Comparison of ENCODE assay signal across 11 mouse cellular contexts in genomic region chr1:74103654-74104353, GRCm38 (mm10). TPM values are rescaled to one million over a fixed set of nuclear protein-coding genes. Genes with fewer than 3 reads are reported as not detected.
DNase-seq lines count a peak whose midpoint lies in the region; ATAC-seq lines count a peak whose summit lies in the region.
"Had no signal": no experiment of that assay in that cellular context is flagged by ENCODE, and none has a peak within 500 bp of the region (broad histone marks: within the 10 kb centered on the region; RNA-seq: fewer than 3 reads in every experiment).

No protein-coding gene starts in this region.

- no peak for DNase-seq in heart, adult 11 months
- peak; percentile 72 for DNase-seq in embryo, embryonic 11 days
- peak; percentile 71 for DNase-seq in heart, postnatal 4 days
- no peak for DNase-seq in gastrocnemius, adult 18-20 months (ENCODE audit: low spot score)
- DNase-seq: kidney, postnatal 4 days; lung, postnatal 4 days had no signal

- peaks cover 28 to 44% of the 10 kb centered on the region in 2 experiments for H3K4me1 ChIP-seq in heart, embryonic 14.5 days (ENCODE audit: control insufficient read depth in 2 of 2, insufficient read depth in 2 of 2, low read length in 2 of 2)
- H3K4me1 ChIP-seq in midbrain, embryonic 16.5 days (ENCODE audit: control insufficient read depth, insufficient read depth, low read length) = peaks cover 8% of the 10 kb centered on the region

- H3K9me3 ChIP-seq in heart, embryonic 14.5 days (ENCODE audit: control insufficient read depth, low read length) = no peaks in the 10 kb centered on the region
- H3K9me3 ChIP-seq in midbrain, embryonic 16.5 days (replicated peaks; ENCODE audit: control insufficient read depth, low read length, poor library complexity, severe bottlenecking) = no peaks in the 10 kb centered on the region

- peak overlapping the region in 1 of 2 experiments; percentile 34; a peak in 2 of 4 replicates for H3K27ac ChIP-seq in heart, embryonic 14.5 days (replicated peaks in 1 of 2; ENCODE audit: control insufficient read depth in 1 of 2, insufficient read depth in 1 of 2, low read depth in 2 of 2, low read length in 2 of 2)
- H3K27ac ChIP-seq in midbrain, embryonic 16.5 days (ENCODE audit: low read length) = peak overlapping the region; percentile 60

- peaks cover 9% of the 10 kb centered on the region for H3K27me3 ChIP-seq in heart, embryonic 14.5 days (ENCODE audit: control insufficient read depth, insufficient read depth, low read length)
- H3K27me3 ChIP-seq in midbrain, embryonic 16.5 days (ENCODE audit: control insufficient read depth, insufficient read depth, low read depth, low read length) = peaks cover 10% of the 10 kb centered on the region

- H3K4me2 ChIP-seq in heart, embryonic 14.5 days (ENCODE audit: low read length) = no peak overlapping the region
- no peak overlapping the region for H3K4me2 ChIP-seq in midbrain, embryonic 16.5 days (ENCODE audit: low read length)

- 0 out of 2 replicates have a peak overlapping the region, but pooled peaks have one; percentile 2 for H3K9ac ChIP-seq in heart, embryonic 14.5 days (ENCODE audit: low read length)
- H3K9ac ChIP-seq in midbrain, embryonic 16.5 days (ENCODE audit: low read depth, low read length) = no peak overlapping the region

- no peaks in the 10 kb centered on the region for H3K36me3 ChIP-seq in heart, embryonic 14.5 days (ENCODE audit: control insufficient read depth, insufficient read depth, low read length)
- H3K36me3 ChIP-seq in midbrain, embryonic 16.5 days (ENCODE audit: control insufficient read depth, insufficient read depth, low read length) = no peaks in the 10 kb centered on the region

- H3K4me3 ChIP-seq in heart, embryonic 14.5 days (ENCODE audit: control insufficient read depth in 1 of 2, insufficient read depth in 1 of 2, low read depth in 1 of 2, low read length in 2 of 2) = no peak overlapping the region
- H3K4me3 ChIP-seq in midbrain, embryonic 16.5 days (ENCODE audit: low read depth, low read length) = no peak overlapping the region

- WGBS in heart, embryonic 14.5 days = 34% methylated on average over 6 of the region's 6 CpGs
- 5% methylated on average over 6 of the region's 6 CpGs for WGBS in midbrain, embryonic 16.5 days

- ATAC-seq in heart, embryonic 14.5 days (ENCODE audit: insufficient number of reproducible peaks, insufficient read depth, low FRiP score, low read depth) = no peak
- peak; percentile 76 for ATAC-seq in midbrain, embryonic 16.5 days
- no peak for ATAC-seq in inflammation-experienced regulatory T-cells, adult 6 months
- no peak for ATAC-seq in monocyte, adult 5-6 weeks (replicated peaks; ENCODE audit: insufficient number of reproducible peaks, low FRiP score, low TSS enrichment, poor library complexity, severe bottlenecking)

RNA-seq across cellular contexts. Expression of gene Tns1, which starts 20.4 kb away (rescaled TPM):
- polyA plus RNA-seq in heart, embryonic 14.5 days (2014; fragmentation: Nextera tagmentation; extraction: Ambion mirVana) = 125 and 142 TPM in 2 replicates
- 100 to 1,000 TPM; 463 to 468 TPM for total RNA-seq in heart, postnatal 4 days (2021)
- polyA plus RNA-seq in midbrain, embryonic 16.5 days (2015; fragmentation: Nextera tagmentation; extraction: Ambion mirVana) = 8.2 and 11.8 TPM in 2 replicates
- 100 to 1,000 TPM; 226 to 298 TPM for total RNA-seq in gastrocnemius, adult 18-20 months (2021)
- 10 to 100 TPM in 2 of 3 experiments, 1 to 10 TPM in 1; 9.1 to 16.3 (median 15.5) TPM for polyA plus RNA-seq in inflammation-experienced regulatory T-cells, adult 6 months (2017; shearing (Covaris generic))
- 1.9 to 2.9 TPM (median 2.0 TPM) in 3 replicates for total RNA-seq in monocyte, adult 5-6 weeks (2017)

RNA-seq across cellular contexts. Expression of gene Rufy4, which starts 21.5 kb away (rescaled TPM):
- polyA plus RNA-seq in heart, embryonic 14.5 days (2014; fragmentation: Nextera tagmentation; extraction: Ambion mirVana) = 0.22 and 0.39 TPM in 2 replicates
- total RNA-seq in heart, postnatal 4 days (2021) = 1 to 10 TPM; 1.1 to 1.2 TPM
- 0.17 and 0.49 TPM in 2 replicates for polyA plus RNA-seq in midbrain, embryonic 16.5 days (2015; fragmentation: Nextera tagmentation; extraction: Ambion mirVana)
- under 1 TPM; 0.09 to 0.11 TPM for total RNA-seq in gastrocnemius, adult 18-20 months (2021)
- polyA plus RNA-seq in inflammation-experienced regulatory T-cells, adult 6 months (2017; shearing (Covaris generic)) = not detected
- 2.6 TPM in 1 of 3 replicates, not detected in the others for total RNA-seq in monocyte, adult 5-6 weeks (2017)
- total RNA-seq: CH12.LX had no signal

RNA-seq across cellular contexts. Expression of gene Cxcr2, which starts 50.0 kb away (rescaled TPM):
- polyA plus RNA-seq in heart, embryonic 14.5 days (2014; fragmentation: Nextera tagmentation; extraction: Ambion mirVana) = 0.08 TPM in 1 of 2 replicates, not detected in the other
- total RNA-seq in heart, postnatal 4 days (2021) = under 1 TPM; 0.11 to 0.17 TPM
- polyA plus RNA-seq in midbrain, embryonic 16.5 days (2015; fragmentation: Nextera tagmentation; extraction: Ambion mirVana) = 0.08 and 0.09 TPM in 2 replicates
- not detected for total RNA-seq in gastrocnemius, adult 18-20 months (2021)
- polyA plus RNA-seq in inflammation-experienced regulatory T-cells, adult 6 months (2017; shearing (Covaris generic)) = under 1 TPM in 1 of 3 experiments, not detected in 2; 0.16 TPM
- 3.5 to 10.4 TPM (median 7.4 TPM) in 3 replicates for total RNA-seq in monocyte, adult 5-6 weeks (2017)

Comparison
In these comparisons a context has a peak if more than half of its experiments do, and no peak if none do; other contexts are left out.
1. DNase-seq: peak in embryo, embryonic 11 days (single experiment) and heart, postnatal 4 days (single experiment); none in heart, adult 11 months (single experiment) and gastrocnemius, adult 18-20 months (single experiment).
2. RNA of gene Tns1, which starts 20.4 kb away (total RNA-seq): 463 to 468 TPM in heart, postnatal 4 days and 226 to 298 TPM in gastrocnemius, adult 18-20 months; 1.9 to 2.9 TPM in monocyte, adult 5-6 weeks; every median in the first group is over 10 times any median in the second.